In the genomic region with DNA sequence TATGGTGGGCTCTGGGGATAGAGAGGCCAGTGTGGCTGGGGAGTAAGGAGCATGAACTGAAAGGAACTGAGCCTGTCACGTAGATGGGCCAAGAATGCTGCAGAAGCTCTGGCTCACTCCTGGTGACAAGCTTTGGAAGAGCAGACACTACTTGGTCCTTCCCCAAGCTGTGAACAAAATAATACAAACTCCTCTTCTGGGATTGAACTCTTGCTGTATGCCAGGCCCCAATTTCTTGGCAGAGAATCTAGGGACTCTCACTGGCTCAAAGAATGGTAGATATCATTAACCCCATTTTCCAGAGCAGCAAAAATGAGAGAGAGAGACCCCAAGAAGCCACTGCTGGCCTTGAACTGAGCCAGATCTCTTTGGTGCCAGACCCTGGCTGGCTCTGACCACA, we compare ENCODE assay signal across 9 mouse cellular contexts. TPM values are rescaled to one million over a fixed set of nuclear protein-coding genes. Genes with fewer than 3 reads are reported as not detected.
DNase-seq lines count a peak whose midpoint lies in the region; ATAC-seq lines count a peak whose summit lies in the region.
"Had no signal": no experiment of that assay in that cellular context is flagged by ENCODE, and none has a peak within 500 bp of the region (broad histone marks: within the 10 kb centered on the region; RNA-seq: fewer than 3 reads in every experiment).

No protein-coding gene starts in this region.

- H3K9me3 ChIP-seq in heart, embryonic 12.5 days (replicated peaks) = no peaks in the 10 kb centered on the region
- no peaks in the 10 kb centered on the region for H3K9me3 ChIP-seq in embryonic facial prominence, embryonic 12.5 days
- no peaks in the 10 kb centered on the region for H3K9me3 ChIP-seq in intestine, embryonic 14.5 days (ENCODE audit: control insufficient read depth, low read length)
- no peaks in the 10 kb centered on the region for H3K9me3 ChIP-seq in midbrain, embryonic 15.5 days

- peak overlapping the region; percentile 47 for H3K4me3 ChIP-seq in heart, embryonic 12.5 days
- H3K4me3 ChIP-seq in embryonic facial prominence, embryonic 12.5 days = no peak overlapping the region
- H3K4me3 ChIP-seq in intestine, embryonic 14.5 days (ENCODE audit: low read depth, low read length) = peak overlapping the region; percentile 28
- no peak overlapping the region for H3K4me3 ChIP-seq in midbrain, embryonic 15.5 days

- H3K27me3 ChIP-seq in heart, embryonic 12.5 days (replicated peaks) = peaks cover 65% of the 10 kb centered on the region
- H3K27me3 ChIP-seq in embryonic facial prominence, embryonic 12.5 days = peaks cover 36% of the 10 kb centered on the region
- peaks cover 28% of the 10 kb centered on the region for H3K27me3 ChIP-seq in intestine, embryonic 14.5 days (replicated peaks; ENCODE audit: control insufficient read depth, insufficient read depth, low read length)
- H3K27me3 ChIP-seq in midbrain, embryonic 15.5 days (replicated peaks) = peaks cover 47% of the 10 kb centered on the region

- no peak overlapping the region for H3K9ac ChIP-seq in heart, embryonic 12.5 days
- no peak overlapping the region for H3K9ac ChIP-seq in embryonic facial prominence, embryonic 12.5 days
- peak overlapping the region; percentile 12; the same call in 1 of the 2 replicates for H3K9ac ChIP-seq in intestine, embryonic 14.5 days (ENCODE audit: low read length)
- no peak overlapping the region for H3K9ac ChIP-seq in midbrain, embryonic 15.5 days

- H3K36me3 ChIP-seq in heart, embryonic 12.5 days = no peaks in the 10 kb centered on the region
- no peaks in the 10 kb centered on the region for H3K36me3 ChIP-seq in embryonic facial prominence, embryonic 12.5 days
- H3K36me3 ChIP-seq in intestine, embryonic 14.5 days (ENCODE audit: control insufficient read depth, insufficient read depth, low read length) = no peaks in the 10 kb centered on the region
- no peaks in the 10 kb centered on the region for H3K36me3 ChIP-seq in midbrain, embryonic 15.5 days (replicated peaks)

- no peak overlapping the region for H3K27ac ChIP-seq in heart, embryonic 12.5 days (ENCODE audit: poor library complexity, severe bottlenecking)
- peak overlapping the region; percentile 24; the same call in 1 of the 2 replicates for H3K27ac ChIP-seq in embryonic facial prominence, embryonic 12.5 days
- H3K27ac ChIP-seq in intestine, embryonic 14.5 days (ENCODE audit: low read depth) = peak overlapping the region; percentile 48
- H3K27ac ChIP-seq in midbrain, embryonic 15.5 days = no peak overlapping the region
- H3K27ac ChIP-seq: macrophage had no signal

- peak overlapping the region; percentile 87 for H3K4me2 ChIP-seq in heart, embryonic 12.5 days
- H3K4me2 ChIP-seq in embryonic facial prominence, embryonic 12.5 days (replicated peaks) = peak overlapping the region; percentile 88
- peak overlapping the region; percentile 83 for H3K4me2 ChIP-seq in intestine, embryonic 14.5 days (ENCODE audit: low read length)
- H3K4me2 ChIP-seq in midbrain, embryonic 15.5 days = peak overlapping the region; percentile 68

- WGBS in heart, embryonic 12.5 days = 44% methylated on average over 1 of the region's 1 CpGs
- WGBS in embryonic facial prominence, embryonic 12.5 days = 29% methylated on average over 1 of the region's 1 CpGs
- WGBS in intestine, embryonic 14.5 days = 50% methylated on average over 1 of the region's 1 CpGs
- 45% methylated on average over 1 of the region's 1 CpGs for WGBS in midbrain, embryonic 15.5 days

- intact Hi-C loops in heart, postnatal 36 days (cut with DNase I) = no loop called here

- H3K4me1 ChIP-seq in heart, embryonic 12.5 days (replicated peaks) = peaks cover 18% of the 10 kb centered on the region
- H3K4me1 ChIP-seq in embryonic facial prominence, embryonic 12.5 days = peaks cover 24% of the 10 kb centered on the region; the same call in 1 of the 2 replicates
- H3K4me1 ChIP-seq in intestine, embryonic 14.5 days (replicated peaks; ENCODE audit: control insufficient read depth, insufficient read depth, low read length) = peaks cover 11% of the 10 kb centered on the region; the same call in 1 of the 2 replicates
- H3K4me1 ChIP-seq in midbrain, embryonic 15.5 days = peaks cover 26% of the 10 kb centered on the region

- no peak for ATAC-seq in heart, embryonic 12.5 days (ENCODE audit: insufficient number of reproducible peaks, low FRiP score)
- ATAC-seq in embryonic facial prominence, embryonic 12.5 days (ENCODE audit: insufficient number of reproducible peaks, insufficient read depth, low FRiP score, low TSS enrichment) = no peak
- no peak for ATAC-seq in intestine, embryonic 14.5 days (replicated peaks; ENCODE audit: low FRiP score, low TSS enrichment, low read depth)
- ATAC-seq in midbrain, embryonic 15.5 days (replicated peaks) = no peak; the same call in 1 of the 2 replicates

- DNase-seq in heart, postnatal 36 days = no peak
- no peak for DNase-seq in intestine, embryonic 14.5 days (ENCODE audit: low spot score)
- no peak for DNase-seq in layer of hippocampus, adult 8-10 months (ENCODE audit: low spot score in 2 of 2)
- DNase-seq in adrenal gland, postnatal 10 days = no peak
- DNase-seq in left cerebral cortex, adult 18-20 months (ENCODE audit: low spot score in 2 of 2) = no peak

RNA-seq across cellular contexts. Expression of gene Tcf15, which starts 1.9 kb away (rescaled TPM):
- polyA plus RNA-seq in heart, embryonic 12.5 days (2016; fragmentation: Nextera tagmentation; extraction: Ambion mirVana) = 4.1 and 4.7 TPM in 2 replicates
- total RNA-seq in heart, postnatal 36 days (2021) = 10 to 100 TPM; 39.7 to 50.1 TPM
- 12.2 and 14.7 TPM in 2 replicates for polyA plus RNA-seq in embryonic facial prominence, embryonic 12.5 days (2016; fragmentation: Nextera tagmentation; extraction: Ambion mirVana)
- 14.4 and 15.9 TPM in 2 replicates for polyA plus RNA-seq in intestine, embryonic 14.5 days (2014; fragmentation: Nextera tagmentation; extraction: Ambion mirVana)
- polyA plus RNA-seq in midbrain, embryonic 15.5 days (2015; fragmentation: Nextera tagmentation; extraction: Ambion mirVana) = 1.1 TPM in 2 replicates
- 1 to 10 TPM; 2.0 to 3.9 (median 2.7) TPM for total RNA-seq in layer of hippocampus, adult 8-10 months (2022)
- total RNA-seq in adrenal gland, postnatal 10 days (2021) = 10 to 100 TPM; 22.8 to 28.8 TPM
- total RNA-seq in left cerebral cortex, adult 18-20 months (2021) = 1 to 10 TPM; 1.5 to 1.8 TPM
- polyA plus RNA-seq: macrophage had no signal

RNA-seq across cellular contexts. Expression of gene Srxn1, which starts 36.2 kb away (rescaled TPM):
- polyA plus RNA-seq in heart, embryonic 12.5 days (2016; fragmentation: Nextera tagmentation; extraction: Ambion mirVana) = 9.4 and 9.6 TPM in 2 replicates
- 10 to 100 TPM; 16.6 to 21.6 TPM for total RNA-seq in heart, postnatal 36 days (2021)
- 10.7 and 13.6 TPM in 2 replicates for polyA plus RNA-seq in embryonic facial prominence, embryonic 12.5 days (2016; fragmentation: Nextera tagmentation; extraction: Ambion mirVana)
- 12.0 and 12.4 TPM in 2 replicates for polyA plus RNA-seq in intestine, embryonic 14.5 days (2014; fragmentation: Nextera tagmentation; extraction: Ambion mirVana)
- polyA plus RNA-seq in midbrain, embryonic 15.5 days (2015; fragmentation: Nextera tagmentation; extraction: Ambion mirVana) = 21.5 and 23.7 TPM in 2 replicates
- 10 to 100 TPM; 65.7 to 77.7 (median 72.6) TPM for total RNA-seq in layer of hippocampus, adult 8-10 months (2022)
- 100 to 1,000 TPM in 1 of 2 experiments, 10 to 100 TPM in 1; 48.5 to 177 TPM for total RNA-seq in adrenal gland, postnatal 10 days (2021)
- 100 to 1,000 TPM; 103 to 106 TPM for total RNA-seq in left cerebral cortex, adult 18-20 months (2021)

Comparison
In these comparisons a context has a peak if more than half of its experiments do, and no peak if none do; other contexts are left out.
1. H3K27ac ChIP-seq: peak in embryonic facial prominence, embryonic 12.5 days (single experiment) and intestine, embryonic 14.5 days (single experiment); none in heart, embryonic 12.5 days (single experiment) and midbrain, embryonic 15.5 days (single experiment).
2. H3K4me3 ChIP-seq: peak in heart, embryonic 12.5 days (single experiment) and intestine, embryonic 14.5 days (single experiment); none in embryonic facial prominence, embryonic 12.5 days (single experiment) and midbrain, embryonic 15.5 days (single experiment).
3. RNA of gene Tcf15, which starts 1.9 kb away (total RNA-seq): 39.7 to 50.1 TPM in heart, postnatal 36 days and 22.8 to 28.8 TPM in adrenal gland, postnatal 10 days; 2.0 to 3.9 TPM in layer of hippocampus, adult 8-10 months and 1.5 to 1.8 TPM in left cerebral cortex, adult 18-20 months; every median in the first group is over 4 times any median in the second.
4. Peak in every context shown above with its lines, with median percentiles within 50 percentile points of each other: H3K4me2 ChIP-seq.